Comparison of ENCODE assay signal across 7 mouse cellular contexts in genomic region chr16:20673706-20674303, GRCm38 (mm10). TPM values are rescaled to one million over a fixed set of nuclear protein-coding genes. Genes with fewer than 3 reads are reported as not detected.
DNase-seq lines count a peak whose midpoint lies in the region; ATAC-seq lines count a peak whose summit lies in the region.

No protein-coding gene starts in this region.

- peaks cover 51% of the 10 kb centered on the region for H3K36me3 ChIP-seq in forebrain, embryonic 10.5 days (replicated peaks)
- peaks cover 41% of the 10 kb centered on the region for H3K36me3 ChIP-seq in intestine, embryonic 14.5 days (ENCODE audit: control insufficient read depth, insufficient read depth, low read length)
- H3K36me3 ChIP-seq in liver, embryonic 16.5 days (ENCODE audit: control insufficient read depth, insufficient read depth), result peaks cover 32% of the 10 kb centered on the region

- 15% methylated on average over 14 of the region's 14 CpGs for WGBS in forebrain, embryonic 10.5 days
- WGBS in intestine, embryonic 14.5 days, result 4% methylated on average over 14 of the region's 14 CpGs
- 2% methylated on average over 14 of the region's 14 CpGs for WGBS in liver, embryonic 16.5 days (ENCODE audit: insufficient replicate concordance)

- H3K4me1 ChIP-seq in forebrain, embryonic 10.5 days, result peaks cover 31% of the 10 kb centered on the region
- H3K4me1 ChIP-seq in intestine, embryonic 14.5 days (replicated peaks; ENCODE audit: control insufficient read depth, insufficient read depth, low read length), result peaks cover 12% of the 10 kb centered on the region
- peaks cover 49% of the 10 kb centered on the region for H3K4me1 ChIP-seq in liver, embryonic 16.5 days (ENCODE audit: control insufficient read depth, low read depth, low read length)

- peak; percentile 78 for DNase-seq in ES-CJ7 (ENCODE audit: low read depth, low spot score)
- peak; percentile 76 for DNase-seq in adrenal gland, adult 2 months
- DNase-seq in forebrain, embryonic 10.5 days (ENCODE audit: extremely low spot score, low spot score), result peak; percentile 26
- peak; percentile 72 for DNase-seq in intestine, embryonic 14.5 days (ENCODE audit: low spot score)
- peak; percentile 48 to 50 for DNase-seq in spleen, postnatal 36 days (ENCODE audit: low spot score in 2 of 2)
- no peak for DNase-seq in layer of hippocampus, postnatal 36 days

- peak overlapping the region; percentile 97 for H3K4me3 ChIP-seq in forebrain, embryonic 10.5 days
- peak overlapping the region; percentile 79 for H3K4me3 ChIP-seq in intestine, embryonic 14.5 days (ENCODE audit: low read depth, low read length)
- peak overlapping the region; percentile 93 for H3K4me3 ChIP-seq in liver, embryonic 16.5 days (ENCODE audit: low read depth, low read length)

- peak overlapping the region; percentile 95 for H3K27ac ChIP-seq in forebrain, embryonic 10.5 days
- peak overlapping the region; percentile 92 for H3K27ac ChIP-seq in intestine, embryonic 14.5 days (ENCODE audit: low read depth)
- H3K27ac ChIP-seq in liver, embryonic 16.5 days (ENCODE audit: low read length), result peak overlapping the region; percentile 92

- peak overlapping the region; percentile 67 for H3K4me2 ChIP-seq in intestine, embryonic 14.5 days (ENCODE audit: low read length)
- H3K4me2 ChIP-seq in liver, embryonic 16.5 days (ENCODE audit: low read depth, low read length), result peak overlapping the region; percentile 85

- 0 out of 2 replicates have a peak, but pooled peaks have one; percentile 16 for ATAC-seq in intestine, embryonic 14.5 days (replicated peaks; ENCODE audit: low FRiP score, low TSS enrichment, low read depth)
- peak; percentile 73 for ATAC-seq in liver, embryonic 16.5 days (ENCODE audit: low read depth)

- no peaks in the 10 kb centered on the region for H3K9me3 ChIP-seq in forebrain, embryonic 10.5 days
- H3K9me3 ChIP-seq in intestine, embryonic 14.5 days (ENCODE audit: control insufficient read depth, low read length), result no peaks in the 10 kb centered on the region
- no peaks in the 10 kb centered on the region for H3K9me3 ChIP-seq in liver, embryonic 16.5 days (replicated peaks; ENCODE audit: control insufficient read depth, low read length)

- no peaks in the 10 kb centered on the region for H3K27me3 ChIP-seq in forebrain, embryonic 10.5 days (ENCODE audit: poor library complexity, severe bottlenecking)
- H3K27me3 ChIP-seq in intestine, embryonic 14.5 days (replicated peaks; ENCODE audit: control insufficient read depth, insufficient read depth, low read length), result no peaks in the 10 kb centered on the region
- H3K27me3 ChIP-seq in liver, embryonic 16.5 days (ENCODE audit: control insufficient read depth, insufficient read depth, low read depth, low read length), result no peaks in the 10 kb centered on the region

- H3K9ac ChIP-seq in intestine, embryonic 14.5 days (ENCODE audit: low read length), result peak overlapping the region; percentile 91
- peak overlapping the region; percentile 92 for H3K9ac ChIP-seq in liver, embryonic 16.5 days (ENCODE audit: low read depth, low read length)

RNA-seq across cellular contexts. Expression of gene Eif4g1, which starts 5.7 kb away (rescaled TPM):
- 100 to 1,000 TPM; 368 to 454 TPM for total RNA-seq in adrenal gland, adult 2 months (2021)
- 486 and 565 TPM in 2 replicates for polyA plus RNA-seq in adrenal gland, adult 2 months (2012; rRNA removed)
- 254 TPM in 2 replicates for polyA plus RNA-seq in forebrain, embryonic 10.5 days (2016; fragmentation: Nextera tagmentation; extraction: Ambion mirVana)
- polyA plus RNA-seq in intestine, embryonic 14.5 days (2014; fragmentation: Nextera tagmentation; extraction: Ambion mirVana), result 157 and 171 TPM in 2 replicates
- polyA plus RNA-seq in liver, embryonic 16.5 days (2015; fragmentation: Nextera tagmentation; extraction: Ambion mirVana), result 80.9 and 89.4 TPM in 2 replicates
- total RNA-seq in layer of hippocampus, postnatal 36 days (2021), result 100 to 1,000 TPM; 292 to 299 TPM

RNA-seq across cellular contexts. Expression of gene Fam131a, which starts 19.2 kb away (rescaled TPM):
- total RNA-seq in adrenal gland, adult 2 months (2021), result 10 to 100 TPM; 10.3 to 13.3 TPM
- 24.9 and 29.4 TPM in 2 replicates for polyA plus RNA-seq in adrenal gland, adult 2 months (2012; rRNA removed)
- 6.3 and 7.1 TPM in 2 replicates for polyA plus RNA-seq in forebrain, embryonic 10.5 days (2016; fragmentation: Nextera tagmentation; extraction: Ambion mirVana)
- polyA plus RNA-seq in intestine, embryonic 14.5 days (2014; fragmentation: Nextera tagmentation; extraction: Ambion mirVana), result 8.7 and 9.1 TPM in 2 replicates
- polyA plus RNA-seq in liver, embryonic 16.5 days (2015; fragmentation: Nextera tagmentation; extraction: Ambion mirVana), result 1.4 and 2.3 TPM in 2 replicates
- total RNA-seq in layer of hippocampus, postnatal 36 days (2021), result 100 to 1,000 TPM; 415 to 465 TPM

RNA-seq across cellular contexts. Expression of gene Psmd2, which starts 22.4 kb away (rescaled TPM):
- 100 to 1,000 TPM; 215 to 285 TPM for total RNA-seq in adrenal gland, adult 2 months (2021)
- polyA plus RNA-seq in adrenal gland, adult 2 months (2012; rRNA removed), result 38.1 and 43.8 TPM in 2 replicates
- polyA plus RNA-seq in forebrain, embryonic 10.5 days (2016; fragmentation: Nextera tagmentation; extraction: Ambion mirVana), result 544 and 556 TPM in 2 replicates
- 291 and 321 TPM in 2 replicates for polyA plus RNA-seq in intestine, embryonic 14.5 days (2014; fragmentation: Nextera tagmentation; extraction: Ambion mirVana)
- polyA plus RNA-seq in liver, embryonic 16.5 days (2015; fragmentation: Nextera tagmentation; extraction: Ambion mirVana), result 159 and 170 TPM in 2 replicates
- 100 to 1,000 TPM; 212 to 232 TPM for total RNA-seq in layer of hippocampus, postnatal 36 days (2021)

RNA-seq across cellular contexts. Expression of gene Polr2h, which starts 43.7 kb away (rescaled TPM):
- total RNA-seq in adrenal gland, adult 2 months (2021), result 10 to 100 TPM; 31.2 to 45.2 TPM
- 9.3 and 9.5 TPM in 2 replicates for polyA plus RNA-seq in adrenal gland, adult 2 months (2012; rRNA removed)
- polyA plus RNA-seq in forebrain, embryonic 10.5 days (2016; fragmentation: Nextera tagmentation; extraction: Ambion mirVana), result 155 and 163 TPM in 2 replicates
- 125 and 133 TPM in 2 replicates for polyA plus RNA-seq in intestine, embryonic 14.5 days (2014; fragmentation: Nextera tagmentation; extraction: Ambion mirVana)
- 27.7 and 31.6 TPM in 2 replicates for polyA plus RNA-seq in liver, embryonic 16.5 days (2015; fragmentation: Nextera tagmentation; extraction: Ambion mirVana)
- 10 to 100 TPM; 24.8 to 24.9 TPM for total RNA-seq in layer of hippocampus, postnatal 36 days (2021)

RNA-seq across cellular contexts. Expression of gene Clcn2, which starts 43.7 kb away (rescaled TPM):
- 10 to 100 TPM; 24.5 to 60.5 TPM for total RNA-seq in adrenal gland, adult 2 months (2021)
- polyA plus RNA-seq in adrenal gland, adult 2 months (2012; rRNA removed), result 198 and 282 TPM in 2 replicates
- polyA plus RNA-seq in forebrain, embryonic 10.5 days (2016; fragmentation: Nextera tagmentation; extraction: Ambion mirVana), result 11.4 and 12.5 TPM in 2 replicates
- polyA plus RNA-seq in intestine, embryonic 14.5 days (2014; fragmentation: Nextera tagmentation; extraction: Ambion mirVana), result 15.1 and 15.9 TPM in 2 replicates
- polyA plus RNA-seq in liver, embryonic 16.5 days (2015; fragmentation: Nextera tagmentation; extraction: Ambion mirVana), result 9.7 and 11.5 TPM in 2 replicates
- total RNA-seq in layer of hippocampus, postnatal 36 days (2021), result 10 to 100 TPM; 66.0 to 71.3 TPM

Comparison
In these comparisons a context has a peak if more than half of its experiments do, and no peak if none do; other contexts are left out.
1. DNase-seq: peak in ES-CJ7 (single experiment), adrenal gland, adult 2 months (single experiment), forebrain, embryonic 10.5 days (single experiment), intestine, embryonic 14.5 days (single experiment) and spleen, postnatal 36 days (2 of 2); none in layer of hippocampus, postnatal 36 days (0 of 2).
2. Peak in every context shown above with its lines, with median percentiles within 50 percentile points of each other: H3K27ac ChIP-seq and H3K4me3 ChIP-seq.